Mouse (Mus musculus) spleen, adult 2 months (tissue): ENCODE results near the gene Syvn1.

Experiments used
- CTCF ChIP-seq: fragments of 200-500 bp; IDR thresholded peaks from 2 replicates; pipeline ENCODE4 v1.5.1; 2011; ENCODE audit warnings: mild to moderate bottlenecking, inconsistent platforms; ENCODE audit not compliant: insufficient read depth, insufficient read length, insufficient replicate concordance; ENCODE audit errors: extremely low read depth
- POLR2A ChIP-seq: fragments of 200-500 bp; IDR thresholded peaks from 2 replicates; pipeline ENCODE4 v1.6.1; 2011; ENCODE audit warnings: low read depth, low read length, inconsistent platforms

DNA sequence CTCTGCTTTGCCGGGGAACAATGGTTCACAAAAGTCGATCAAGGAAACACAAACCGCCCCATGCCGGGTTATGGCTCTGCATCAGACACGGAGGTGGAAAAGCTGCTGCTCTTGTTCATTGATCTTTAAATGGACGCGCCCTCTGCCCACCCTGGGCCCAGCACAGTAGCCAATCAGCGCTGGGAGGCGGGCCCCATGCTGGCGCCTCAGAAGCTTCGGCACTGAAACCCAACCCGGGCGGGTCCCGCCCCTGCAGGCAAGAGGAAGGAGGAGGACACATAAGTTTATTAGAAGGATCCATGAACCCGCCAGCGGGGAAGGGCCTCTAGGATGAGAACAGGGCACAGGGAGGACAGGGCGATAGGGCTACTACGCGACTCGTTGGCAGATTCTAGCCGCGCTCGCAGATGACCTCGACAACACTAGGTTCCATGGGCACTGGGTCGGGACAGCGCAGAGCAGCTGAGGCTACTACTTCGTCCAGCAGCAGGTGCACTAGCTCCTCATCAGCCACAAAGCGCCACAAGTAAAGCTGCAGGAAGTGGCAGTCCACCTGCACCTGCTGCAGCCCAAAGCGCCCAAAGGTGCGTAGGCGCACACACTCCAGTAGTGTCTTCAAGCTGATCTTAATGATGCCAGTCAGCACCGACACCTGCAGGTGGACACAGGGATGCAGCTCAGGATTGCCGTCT is 21.5 kb downstream of the Syvn1 start, which contains the start of gene Tm7sf2:
- TF ChIP-seq CTCF (no peak), POLR2A (no peak)
